Mouse (Mus musculus) heart, postnatal 0 days (tissue): Measurements from ENCODE around the gene Nepn.

ENCODE experiments used
- CTCF ChIP-seq: IDR thresholded peaks from 2 replicates; pipeline ENCODE4 v1.5.1; 2016; ENCODE audit warnings: antibody characterized with exemption, control low read depth, low read depth
- EP300 ChIP-seq: IDR thresholded peaks from 2 replicates; pipeline ENCODE4 v1.6.1; 2016; ENCODE audit warnings: antibody characterized with exemption, low read depth

DNA sequence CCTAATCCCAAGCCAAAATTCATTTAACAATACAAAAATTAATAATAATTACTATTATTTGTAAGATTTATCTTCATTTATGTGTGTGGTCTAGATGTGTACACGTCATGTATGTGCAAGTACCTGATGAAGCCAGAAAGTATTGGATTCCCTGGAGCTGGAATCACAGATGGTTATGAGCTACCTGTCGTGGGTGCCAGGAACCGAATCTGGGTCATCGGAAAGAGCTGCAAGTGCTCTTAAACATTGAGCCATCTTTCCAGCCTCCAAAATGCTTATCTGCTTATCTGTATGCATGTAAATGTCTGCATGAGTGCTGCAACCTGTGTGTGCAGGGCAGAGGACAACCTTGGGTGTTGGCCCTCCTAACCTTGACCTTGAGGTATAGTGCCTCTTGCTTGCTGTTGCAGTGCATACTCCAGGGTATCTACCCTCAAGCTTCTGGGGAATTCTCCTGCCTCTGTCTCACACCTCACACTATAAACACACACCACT lies 28.5 kb upstream of the Nepn start:
- TF ChIP-seq EP300 (no peak), CTCF (no peak)
